Mouse (Mus musculus) testis, adult 2 months (tissue): ENCODE results near the gene Tulp4. TPM values are rescaled to one million over a fixed set of nuclear protein-coding genes. Genes with fewer than 3 reads are reported as not detected.

Source experiments
- H3K27ac ChIP-seq: fragments of 200-500 bp; 2 replicates; pipeline ENCODE4 v1.5.1; 2012; ENCODE audit warnings: low read depth, low read length; ENCODE audit not compliant: control insufficient read depth, insufficient read depth
- H3K27me3 ChIP-seq: fragments of 200-500 bp; 2 replicates; pipeline ENCODE4 v1.6.1; 2012; ENCODE audit warnings: mild to moderate bottlenecking, low read length, moderate library complexity; ENCODE audit not compliant: control insufficient read depth, insufficient read depth
- H3K36me3 ChIP-seq: fragments of 200-500 bp; 2 replicates; pipeline ENCODE4 v1.6.1; 2012; ENCODE audit warnings: mild to moderate bottlenecking, low read length; ENCODE audit not compliant: control insufficient read depth, insufficient read depth
- H3K4me1 ChIP-seq: fragments of 200-500 bp; 2 replicates; pipeline ENCODE4 v1.6.1; 2012; ENCODE audit warnings: low read length; ENCODE audit not compliant: control insufficient read depth, insufficient read depth
- H3K4me3 ChIP-seq: fragments of 200-500 bp; 2 replicates; pipeline ENCODE4 v1.5.1; 2012; ENCODE audit warnings: low read depth, mild to moderate bottlenecking, low read length, moderate library complexity, mixed read lengths; ENCODE audit not compliant: control insufficient read depth
- CTCF ChIP-seq: fragments of 200-500 bp; IDR thresholded peaks from 2 replicates; pipeline ENCODE4 v1.5.1; 2012; ENCODE audit warnings: low read depth, mild to moderate bottlenecking, inconsistent platforms, low read length, moderate library complexity; ENCODE audit not compliant: control insufficient read depth, insufficient read depth, insufficient replicate concordance
- POLR2A ChIP-seq: fragments of 200-500 bp; IDR thresholded peaks from 2 replicates; pipeline ENCODE4 v1.6.1; 2012; ENCODE audit warnings: low read depth, mild to moderate bottlenecking, inconsistent platforms, low read length, moderate library complexity; ENCODE audit not compliant: control insufficient read depth
- polyA plus RNA-seq: library from polyadenylated mRNA; depleted of rRNA; stranded (reverse); fragments of >200 nt; gene quantifications from 2 replicates; pipeline ENCODE4 v1.2.3, GENCODE M21; 2012

Tulp4 gene
- polyA plus RNA-seq, 1 experiment, result 179 TPM

DNA sequence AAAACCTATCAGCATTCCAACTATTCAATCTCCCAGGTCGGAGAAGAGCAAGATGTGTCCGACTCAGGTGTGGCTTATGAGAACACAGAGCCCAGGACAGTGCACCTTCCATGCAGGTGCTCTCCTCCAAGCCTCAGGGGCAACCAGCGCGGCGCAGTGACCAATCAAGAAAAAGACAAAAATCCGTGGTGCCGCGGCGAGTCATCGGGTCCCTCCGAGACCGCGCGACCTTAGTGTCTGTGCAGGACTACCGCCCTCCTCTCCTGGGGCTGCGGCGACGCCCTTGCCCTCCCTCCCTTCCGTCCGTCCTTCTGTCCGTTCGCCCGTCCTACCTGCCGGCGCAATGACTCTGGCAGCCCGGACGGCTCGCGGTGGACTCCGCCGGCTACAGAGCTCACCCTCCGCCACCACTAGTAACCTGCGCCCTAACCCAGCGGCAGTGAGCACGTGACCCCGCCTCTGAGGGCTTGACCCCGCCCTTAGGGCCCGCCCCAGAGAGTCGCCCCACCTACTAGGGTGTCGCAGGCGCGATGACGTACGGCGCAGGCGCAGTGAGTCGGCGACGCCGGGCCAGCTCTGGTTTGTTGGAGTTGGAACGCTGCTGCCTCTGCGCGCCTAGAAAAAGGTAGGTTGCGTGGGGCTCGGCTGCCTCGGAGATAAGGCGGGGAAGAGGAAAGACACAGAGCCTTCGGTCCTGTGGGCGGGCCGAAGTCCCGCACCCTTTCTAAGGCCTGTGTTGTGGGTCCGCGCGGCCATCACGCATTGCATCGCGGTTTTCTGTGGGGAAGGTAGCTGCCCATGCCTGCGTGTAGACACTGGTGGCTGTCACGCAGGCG lies 26.7 kb upstream of the Tulp4 start, which contains the start of the genes Serac1 and Gtf2h5:
Serac1 (minus strand) TSS at position 455 of the 836 bp plus-strand sequence.
Gtf2h5 (plus strand) TSS at position 500 of the 836 bp plus-strand sequence.
- TF ChIP-seq POLR2A, result peak; percentile 83
- no peak for TF ChIP-seq CTCF
- Histone ChIP-seq H3K27ac (peak within 1 kb of the TSS; percentile 82), H3K36me3 (no peaks in the 10 kb centered on the region), H3K4me1 (peaks cover 2% of the 10 kb centered on the region), H3K4me3 (peak within 1 kb of the TSS; percentile 92), H3K27me3 (no peaks in the 10 kb centered on the region)

GRCm38 (mm10) chr17:6083323-6083890 lies 22.8 kb upstream of the Tulp4 start:
- H3K4me3 ChIP-seq, result no peak overlapping the region
- H3K36me3 ChIP-seq, result no peaks in the 10 kb centered on the region
- H3K27ac ChIP-seq, result no peak overlapping the region
- no peaks in the 10 kb centered on the region for H3K27me3 ChIP-seq
- TF ChIP-seq POLR2A (no peak), CTCF (no peak)
- peaks cover 2% of the 10 kb centered on the region for H3K4me1 ChIP-seq

GRCm38 (mm10) chr17:6091604-6092003 lies 14.6 kb upstream of the Tulp4 start:
- H3K4me3 ChIP-seq, result no peak overlapping the region

GRCm38 (mm10) chr17:6095579-6095978 lies 10.7 kb upstream of the Tulp4 start:
- TF ChIP-seq CTCF, result no peak
- TF ChIP-seq POLR2A, result no peak
- no peaks in the 10 kb centered on the region for H3K4me1 ChIP-seq
- no peak overlapping the region for H3K27ac ChIP-seq
- H3K36me3 ChIP-seq, result no peaks in the 10 kb centered on the region
- no peak overlapping the region for H3K4me3 ChIP-seq
- no peaks in the 10 kb centered on the region for H3K27me3 ChIP-seq

More at GRCm38 (mm10) chr17:6091604-6092003, 14.6 kb upstream of the Tulp4 start:
- Histone ChIP-seq H3K27ac (no peak overlapping the region), H3K27me3 (no peaks in the 10 kb centered on the region), H3K4me1 (no peaks in the 10 kb centered on the region), H3K36me3 (no peaks in the 10 kb centered on the region)
- TF ChIP-seq CTCF (no peak), POLR2A (no peak)

GRCm38 (mm10) chr17:6097884-6098283 lies 8.4 kb upstream of the Tulp4 start:
- Histone ChIP-seq H3K27me3 (no peaks in the 10 kb centered on the region), H3K27ac (no peak overlapping the region), H3K4me3 (no peak overlapping the region), H3K36me3 (no peaks in the 10 kb centered on the region), H3K4me1 (no peaks in the 10 kb centered on the region)
- TF ChIP-seq POLR2A (no peak), CTCF (peak; percentile 59; the same call in 1 of the 2 replicates)

GRCm38 (mm10) chr17:6102287-6102686 lies 4.0 kb upstream of the Tulp4 start:
- H3K27ac ChIP-seq, result no peak overlapping the region
- no peaks in the 10 kb centered on the region for H3K27me3 ChIP-seq
- H3K4me1 ChIP-seq, result no peaks in the 10 kb centered on the region
- H3K4me3 ChIP-seq, result no peak overlapping the region
- no peaks in the 10 kb centered on the region for H3K36me3 ChIP-seq
- no peak for TF ChIP-seq CTCF
- no peak for TF ChIP-seq POLR2A

- no peak for TF ChIP-seq POLR2A
- TF ChIP-seq CTCF, result no peak
- Histone ChIP-seq H3K27ac (no peak overlapping the region), H3K4me3 (no peak overlapping the region), H3K27me3 (no peaks in the 10 kb centered on the region), H3K36me3 (no peaks in the 10 kb centered on the region), H3K4me1 (peaks cover 2% of the 10 kb centered on the region)
Observed at GRCm38 (mm10) chr17:6103566-6103965, 2.7 kb upstream of the Tulp4 start.

DNA sequence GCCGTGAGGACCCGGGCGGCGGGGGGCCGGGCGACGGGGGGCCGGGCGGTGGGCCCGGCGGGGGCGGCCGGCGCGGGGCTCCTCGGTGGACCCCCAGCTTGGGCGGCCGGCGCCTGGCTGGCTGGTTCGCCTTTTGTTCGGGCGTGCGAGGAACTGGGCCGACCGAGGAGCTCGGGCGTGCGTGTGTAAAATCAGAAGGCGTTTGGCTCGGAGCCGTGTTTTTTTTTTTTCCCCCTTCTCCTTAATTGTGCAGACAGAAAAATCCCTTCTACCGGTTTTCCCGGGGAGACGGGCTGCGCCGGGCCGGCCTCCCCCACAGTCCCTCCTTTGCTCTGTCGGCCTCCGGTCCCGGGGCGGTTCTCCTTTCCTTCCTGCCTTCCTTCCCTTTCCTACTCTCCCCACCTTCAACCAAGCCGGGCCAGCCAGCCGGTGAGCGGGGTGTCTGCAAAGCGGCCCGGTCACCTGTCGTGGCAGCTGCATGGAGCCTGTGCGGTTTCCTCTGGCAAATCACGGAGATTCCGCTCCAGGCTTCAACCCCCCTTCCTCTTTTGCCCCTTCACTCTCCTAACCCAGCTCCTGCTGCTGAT lies 871 bp downstream of the Tulp4 start:
- Histone ChIP-seq H3K27me3 (no peaks in the 10 kb centered on the region), H3K4me1 (peaks cover 2% of the 10 kb centered on the region), H3K27ac (peak overlapping the region; percentile 74), H3K4me3 (peak overlapping the region; percentile 92), H3K36me3 (0 out of 2 replicates have a peak, but pooled peaks cover 2% of the 10 kb centered on the region)
- TF ChIP-seq POLR2A (no peak), CTCF (no peak)
